Mouse (Mus musculus): ENCODE measurements around the gene Rara. TPM values are rescaled to one million over a fixed set of nuclear protein-coding genes. Genes with fewer than 3 reads are reported as not detected.

The Rara gene
- polyA plus RNA-seq, 1 experiment, result 20.1 TPM

DNA sequence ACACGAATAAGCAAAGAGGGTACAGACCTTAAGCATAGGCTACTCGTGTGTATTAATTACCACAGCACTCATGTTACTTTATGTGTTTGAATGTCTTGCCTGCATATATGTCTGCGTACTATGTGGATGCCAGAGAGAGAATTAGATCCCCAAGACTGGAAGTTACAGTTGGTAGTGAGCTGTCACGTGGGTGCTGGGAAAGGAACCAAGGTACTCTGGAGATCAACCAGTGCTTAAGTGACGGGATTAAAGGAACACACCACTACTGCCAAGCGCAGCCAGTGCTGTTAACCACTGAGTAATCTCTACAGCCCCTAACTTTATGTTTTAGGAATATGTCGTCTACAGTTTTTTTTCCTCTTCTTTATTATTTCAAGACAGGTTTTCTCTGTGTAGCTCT, 68.4 kb downstream of the Rara start:
- Histone ChIP-seq H3K27ac (ENCODE audit: control insufficient read depth, insufficient read depth, low read depth, low read length) (no peak overlapping the region), H3K36me3 (ENCODE audit: control insufficient read depth, insufficient read depth, low read length) (peaks cover 3% of the 10 kb centered on the region), H3K4me1 (ENCODE audit: control insufficient read depth, insufficient read depth, low read length) (no peaks in the 10 kb centered on the region), H3K27me3 (ENCODE audit: control insufficient read depth, insufficient read depth, low read length) (no peaks in the 10 kb centered on the region), H3K4me3 (ENCODE audit: control insufficient read depth, low read depth, low read length) (no peak overlapping the region)
- TF ChIP-seq CTCF (IDR thresholded peaks at IDR 0.05; ENCODE audit: control insufficient read depth, insufficient read depth, insufficient replicate concordance, low read depth, low read length), result no peak
- TF ChIP-seq POLR2A (IDR thresholded peaks at IDR 0.05; ENCODE audit: control insufficient read depth, low read depth, low read length), result no peak

DNA sequence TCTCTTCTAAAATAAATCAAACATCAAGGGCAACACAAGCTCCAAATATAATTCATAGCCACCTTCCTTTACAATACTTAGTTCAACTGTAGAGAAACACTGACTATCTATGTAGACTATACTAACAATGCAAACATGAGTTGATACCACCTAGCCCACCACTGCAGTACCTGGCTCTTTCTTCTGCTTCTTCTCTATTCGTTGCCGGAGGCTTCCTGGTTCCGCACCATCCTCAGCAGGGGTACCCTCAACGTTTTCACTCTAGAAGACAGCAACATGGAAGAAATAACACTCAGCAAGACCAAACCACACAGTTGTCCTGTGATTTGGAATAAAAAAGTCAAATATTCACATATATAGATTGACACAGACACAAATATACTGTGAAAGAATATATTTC, 70.0 kb downstream of the Rara start:
- H3K27me3 ChIP-seq (ENCODE audit: control insufficient read depth, insufficient read depth, low read length), result no peaks in the 10 kb centered on the region
- peaks cover 3% of the 10 kb centered on the region for H3K36me3 ChIP-seq (ENCODE audit: control insufficient read depth, insufficient read depth, low read length)
- no peak overlapping the region for H3K27ac ChIP-seq (ENCODE audit: control insufficient read depth, insufficient read depth, low read depth, low read length)
- TF ChIP-seq CTCF (IDR thresholded peaks at IDR 0.05; ENCODE audit: control insufficient read depth, insufficient read depth, insufficient replicate concordance, low read depth, low read length) (no peak), POLR2A (IDR thresholded peaks at IDR 0.05; ENCODE audit: control insufficient read depth, low read depth, low read length) (no peak)
- no peak overlapping the region for H3K4me3 ChIP-seq (ENCODE audit: control insufficient read depth, low read depth, low read length)
- H3K4me1 ChIP-seq (ENCODE audit: control insufficient read depth, insufficient read depth, low read length), result no peaks in the 10 kb centered on the region

DNA sequence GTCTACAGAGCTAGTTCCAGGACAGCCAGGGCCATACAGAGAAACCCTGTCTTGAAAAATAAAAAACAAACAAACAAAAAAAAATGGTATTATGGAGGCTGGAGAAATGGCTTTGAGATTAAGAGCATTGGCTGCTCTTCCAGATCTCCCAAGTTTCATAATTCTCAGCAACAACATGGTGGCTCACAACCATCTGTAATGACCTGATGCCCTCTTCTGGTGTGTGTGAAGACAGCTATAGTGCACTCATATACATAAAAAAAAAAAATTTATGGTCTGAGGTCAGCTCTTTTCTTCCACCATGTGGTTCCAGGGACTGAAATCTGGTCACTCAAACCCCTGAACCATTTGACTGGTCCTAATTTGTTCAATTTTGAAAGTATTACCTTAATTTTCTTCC, 71.2 kb downstream of the Rara start:
- TF ChIP-seq CTCF (IDR thresholded peaks at IDR 0.05; ENCODE audit: control insufficient read depth, insufficient read depth, insufficient replicate concordance, low read depth, low read length) (no peak), POLR2A (IDR thresholded peaks at IDR 0.05; ENCODE audit: control insufficient read depth, low read depth, low read length) (no peak)
- no peak overlapping the region for H3K4me3 ChIP-seq (ENCODE audit: control insufficient read depth, low read depth, low read length)
- no peak overlapping the region for H3K27ac ChIP-seq (ENCODE audit: control insufficient read depth, insufficient read depth, low read depth, low read length)
- H3K27me3 ChIP-seq (ENCODE audit: control insufficient read depth, insufficient read depth, low read length), result no peaks in the 10 kb centered on the region
- no peaks in the 10 kb centered on the region for H3K4me1 ChIP-seq (ENCODE audit: control insufficient read depth, insufficient read depth, low read length)
- peaks cover 3% of the 10 kb centered on the region for H3K36me3 ChIP-seq (ENCODE audit: control insufficient read depth, insufficient read depth, low read length)

DNA sequence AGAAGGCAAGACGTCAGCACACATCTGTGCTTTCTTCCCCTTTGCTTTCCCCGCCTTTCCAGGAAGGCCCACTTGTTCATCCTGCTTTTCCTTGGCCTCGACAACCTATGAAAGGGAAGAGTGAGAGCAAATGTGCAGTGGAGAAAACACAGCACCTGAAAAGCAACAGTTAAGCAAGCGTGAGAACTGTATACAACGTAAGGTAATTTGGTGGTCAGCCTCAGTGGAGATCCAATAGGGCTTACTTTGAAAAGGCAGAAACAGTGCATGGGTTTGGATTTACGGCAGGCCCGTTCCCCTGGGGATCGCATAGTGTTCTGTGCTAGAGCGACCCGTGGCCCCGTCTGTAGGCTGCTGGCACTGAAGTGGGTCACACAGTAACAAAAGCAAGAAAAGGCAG, 71.6 kb downstream of the Rara start:
- TF ChIP-seq CTCF (IDR thresholded peaks at IDR 0.05; ENCODE audit: control insufficient read depth, insufficient read depth, insufficient replicate concordance, low read depth, low read length) (no peak), POLR2A (IDR thresholded peaks at IDR 0.05; ENCODE audit: control insufficient read depth, low read depth, low read length) (no peak)
- peaks cover 5% of the 10 kb centered on the region for H3K36me3 ChIP-seq (ENCODE audit: control insufficient read depth, insufficient read depth, low read length)
- H3K4me1 ChIP-seq (ENCODE audit: control insufficient read depth, insufficient read depth, low read length), result no peaks in the 10 kb centered on the region
- no peak overlapping the region for H3K27ac ChIP-seq (ENCODE audit: control insufficient read depth, insufficient read depth, low read depth, low read length)
- H3K4me3 ChIP-seq (ENCODE audit: control insufficient read depth, low read depth, low read length), result no peak overlapping the region
- H3K27me3 ChIP-seq (ENCODE audit: control insufficient read depth, insufficient read depth, low read length), result no peaks in the 10 kb centered on the region

DNA sequence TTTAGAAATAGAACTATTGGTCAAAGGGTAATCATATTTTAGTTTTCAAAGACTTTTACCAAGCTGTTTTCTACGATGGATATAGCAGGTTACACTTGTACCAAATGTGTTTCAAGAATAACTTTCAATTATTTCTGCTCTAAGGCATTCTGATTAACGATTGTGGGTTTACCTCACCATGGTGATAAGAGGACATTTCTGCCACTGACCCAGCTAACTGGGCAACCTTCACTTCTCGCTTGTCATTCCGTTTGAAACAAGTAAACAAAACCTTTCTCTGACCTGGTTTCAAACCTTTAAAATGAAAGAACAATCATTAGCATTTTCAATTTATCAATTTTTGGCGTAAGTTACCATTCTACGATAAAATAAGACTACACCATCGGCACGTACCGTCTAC, 79.2 kb downstream of the Rara start:
- no peaks in the 10 kb centered on the region for H3K4me1 ChIP-seq (ENCODE audit: control insufficient read depth, insufficient read depth, low read length)
- TF ChIP-seq POLR2A (IDR thresholded peaks at IDR 0.05; ENCODE audit: control insufficient read depth, low read depth, low read length), result no peak
- no peak for TF ChIP-seq CTCF (IDR thresholded peaks at IDR 0.05; ENCODE audit: control insufficient read depth, insufficient read depth, insufficient replicate concordance, low read depth, low read length)
- no peaks in the 10 kb centered on the region for H3K27me3 ChIP-seq (ENCODE audit: control insufficient read depth, insufficient read depth, low read length)
- H3K27ac ChIP-seq (ENCODE audit: control insufficient read depth, insufficient read depth, low read depth, low read length), result no peak overlapping the region
- peaks cover 6% of the 10 kb centered on the region for H3K36me3 ChIP-seq (ENCODE audit: control insufficient read depth, insufficient read depth, low read length)
- no peak overlapping the region for H3K4me3 ChIP-seq (ENCODE audit: control insufficient read depth, low read depth, low read length)

DNA sequence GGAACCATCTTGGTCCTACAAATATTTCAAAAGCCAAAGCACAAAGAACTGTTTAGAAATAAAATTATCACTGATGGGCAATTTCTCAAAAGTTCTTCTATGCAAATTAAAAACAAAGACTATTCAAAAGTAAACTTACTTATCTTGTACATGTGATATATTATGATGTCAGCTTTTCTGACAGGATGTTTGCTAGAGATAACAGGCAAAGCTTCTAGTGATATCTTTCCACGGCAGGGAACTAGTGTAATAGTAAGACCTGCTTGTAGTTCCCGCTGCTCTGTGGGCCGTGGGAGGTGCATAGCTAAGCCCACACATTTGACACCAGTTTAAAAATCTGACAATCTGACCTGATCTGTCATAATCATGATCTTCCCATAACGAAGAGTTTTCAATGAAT, 82.5 kb downstream of the Rara start:
- Histone ChIP-seq H3K27ac (ENCODE audit: control insufficient read depth, insufficient read depth, low read depth, low read length) (no peak overlapping the region), H3K36me3 (ENCODE audit: control insufficient read depth, insufficient read depth, low read length) (peaks cover 3% of the 10 kb centered on the region; the same call in 1 of the 2 replicates), H3K27me3 (ENCODE audit: control insufficient read depth, insufficient read depth, low read length) (no peaks in the 10 kb centered on the region), H3K4me3 (ENCODE audit: control insufficient read depth, low read depth, low read length) (no peak overlapping the region), H3K4me1 (ENCODE audit: control insufficient read depth, insufficient read depth, low read length) (no peaks in the 10 kb centered on the region)
- TF ChIP-seq POLR2A (IDR thresholded peaks at IDR 0.05; ENCODE audit: control insufficient read depth, low read depth, low read length), result no peak
- TF ChIP-seq CTCF (IDR thresholded peaks at IDR 0.05; ENCODE audit: control insufficient read depth, insufficient read depth, insufficient replicate concordance, low read depth, low read length), result no peak

DNA sequence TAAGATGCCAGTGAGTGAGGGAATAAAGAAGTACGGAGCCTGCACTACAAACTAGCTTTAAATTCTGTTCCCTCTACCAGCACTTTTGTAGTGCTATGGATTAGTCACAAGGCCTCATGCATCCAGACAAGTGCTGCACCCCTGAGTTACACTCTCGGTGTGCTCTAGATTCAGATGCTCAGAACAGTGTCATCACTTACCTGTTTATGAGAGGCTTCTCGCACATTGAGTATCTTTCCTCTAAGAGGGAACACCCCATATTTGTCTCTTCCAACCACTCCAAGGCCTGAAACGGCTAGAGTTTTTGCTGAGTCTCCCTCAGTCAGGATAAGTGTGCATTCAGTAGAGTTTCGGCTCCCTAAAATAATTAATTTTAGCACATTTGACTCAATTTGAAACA, 83.1 kb downstream of the Rara start:
- no peaks in the 10 kb centered on the region for H3K4me1 ChIP-seq (ENCODE audit: control insufficient read depth, insufficient read depth, low read length)

DNA sequence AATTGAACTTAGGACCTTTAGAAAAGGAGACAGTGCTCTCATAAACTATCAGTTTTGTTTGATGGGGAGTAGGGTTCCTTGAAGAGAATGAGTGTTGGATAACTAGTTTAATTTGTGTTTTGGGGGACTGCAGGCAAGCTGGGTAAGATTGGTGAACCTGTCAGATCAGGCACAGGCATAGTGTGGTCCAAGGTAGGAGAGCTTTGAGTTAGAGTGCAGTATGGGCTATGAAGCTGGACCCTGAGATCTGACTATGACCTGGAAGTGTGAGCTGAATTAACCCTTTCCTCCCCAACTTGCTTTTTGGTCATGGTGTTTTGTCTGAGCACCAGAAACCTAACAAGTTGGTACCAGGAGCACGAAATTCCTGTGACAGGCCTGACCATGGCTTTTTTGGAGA, 86.2 kb downstream of the Rara start:
- no peak overlapping the region for H3K4me3 ChIP-seq (ENCODE audit: control insufficient read depth, low read depth, low read length)
- H3K27me3 ChIP-seq (ENCODE audit: control insufficient read depth, insufficient read depth, low read length), result no peaks in the 10 kb centered on the region
- H3K36me3 ChIP-seq (ENCODE audit: control insufficient read depth, insufficient read depth, low read length), result 0 out of 2 replicates have a peak, but pooled peaks cover 1% of the 10 kb centered on the region
- H3K4me1 ChIP-seq (ENCODE audit: control insufficient read depth, insufficient read depth, low read length), result no peaks in the 10 kb centered on the region
- no peak overlapping the region for H3K27ac ChIP-seq (ENCODE audit: control insufficient read depth, insufficient read depth, low read depth, low read length)
- TF ChIP-seq CTCF (IDR thresholded peaks at IDR 0.05; ENCODE audit: control insufficient read depth, insufficient read depth, insufficient replicate concordance, low read depth, low read length) (no peak), POLR2A (IDR thresholded peaks at IDR 0.05; ENCODE audit: control insufficient read depth, low read depth, low read length) (no peak)

More for the DNA sequence above, 83.1 kb downstream of the Rara start:
- Histone ChIP-seq H3K36me3 (ENCODE audit: control insufficient read depth, insufficient read depth, low read length) (0 out of 2 replicates have a peak, but pooled peaks cover 1% of the 10 kb centered on the region), H3K27ac (ENCODE audit: control insufficient read depth, insufficient read depth, low read depth, low read length) (no peak overlapping the region), H3K4me3 (ENCODE audit: control insufficient read depth, low read depth, low read length) (no peak overlapping the region), H3K27me3 (ENCODE audit: control insufficient read depth, insufficient read depth, low read length) (no peaks in the 10 kb centered on the region)
- TF ChIP-seq CTCF (IDR thresholded peaks at IDR 0.05; ENCODE audit: control insufficient read depth, insufficient read depth, insufficient replicate concordance, low read depth, low read length), result no peak
- no peak for TF ChIP-seq POLR2A (IDR thresholded peaks at IDR 0.05; ENCODE audit: control insufficient read depth, low read depth, low read length)
